Mouse (Mus musculus) ovary, postnatal 10 days (tissue): ENCODE results near the gene Zfp867.
A peak's percentile ranks its signal among the peaks of the same experiment; 100 is the strongest.

ENCODE experiments used
- DNase-seq: peaks from one replicate; pipeline ENCODE4 v3.0.0; 2022; ENCODE audit warnings: low spot score

The Zfp867 gene

GRCm38 (mm10) chr11:59458973-59459372, 13.3 kb downstream of the Zfp867 start:
- DNase-seq, result no peak

GRCm38 (mm10) chr11:59456891-59457290, 15.4 kb downstream of the Zfp867 start:
- DNase-seq, result no peak

- DNase-seq, result no peak
These were observed 15.9 kb downstream of the Zfp867 start for GRCm38 (mm10) chr11:59456346-59456745.

GRCm38 (mm10) chr11:59451086-59451485, 21.2 kb downstream of the Zfp867 start, which contains the start of gene Snap47:
Gene Snap47, minus strand, starts transcription at chr11:59451186.
- DNase-seq, result no peak

- DNase-seq, result no peak
These were observed 22.0 kb downstream of the Zfp867 start for GRCm38 (mm10) chr11:59450230-59450771.

GRCm38 (mm10) chr11:59449741-59450229, 22.5 kb downstream of the Zfp867 start, which contains the start of gene Jmjd4:
Gene Jmjd4, plus strand, starts transcription at chr11:59450045.
- DNase-seq, result peak; percentile 83

- DNase-seq, result no peak
These were observed 29.2 kb downstream of the Zfp867 start for GRCm38 (mm10) chr11:59443102-59443501.

GRCm38 (mm10) chr11:59437954-59438353, 34.3 kb downstream of the Zfp867 start:
- no peak for DNase-seq

GRCm38 (mm10) chr11:59432261-59432660, 40.0 kb downstream of the Zfp867 start:
- no peak for DNase-seq

GRCm38 (mm10) chr11:59429959-59430358, 42.3 kb downstream of the Zfp867 start:
- no peak for DNase-seq

GRCm38 (mm10) chr11:59428057-59428660, 44.1 kb downstream of the Zfp867 start:
- DNase-seq, result no peak

GRCm38 (mm10) chr11:59425671-59426101, 46.6 kb downstream of the Zfp867 start:
- DNase-seq, result no peak

GRCm38 (mm10) chr11:59423010-59423588, 49.2 kb downstream of the Zfp867 start:
- no peak for DNase-seq

- DNase-seq, result no peak
These were observed 50.3 kb downstream of the Zfp867 start for GRCm38 (mm10) chr11:59421967-59422366.

- DNase-seq, result no peak
These were observed 50.8 kb downstream of the Zfp867 start for GRCm38 (mm10) chr11:59421436-59421835.

- no peak for DNase-seq
These were observed 53.6 kb downstream of the Zfp867 start for GRCm38 (mm10) chr11:59418708-59419107.

- DNase-seq, result no peak
These were observed 59.0 kb downstream of the Zfp867 start for GRCm38 (mm10) chr11:59412999-59413863.

GRCm38 (mm10) chr11:59412058-59412457, 60.2 kb downstream of the Zfp867 start:
- DNase-seq, result no peak
